Mouse (Mus musculus): ENCODE measurements around the gene Col7a1. TPM values are rescaled to one million over a fixed set of nuclear protein-coding genes. Genes with fewer than 3 reads are reported as not detected.

Col7a1 gene
- polyA plus RNA-seq (2016; fragmentation: Nextera tagmentation; extraction: Ambion mirVana) = 1.1 and 3.6 TPM in 2 replicates

GRCm38 (mm10) chr9:108953081-108953636, at the start of gene Col7a1:
Gene Col7a1, plus strand, starts transcription at chr9:108953586.
- no peak within 1 kb of the TSS; the same call in 1 of the 2 replicates for H3K9ac ChIP-seq (replicated peaks)
- H3K9me3 ChIP-seq = no peaks in the 10 kb centered on the region
- WGBS = 13% methylated on average over 15 of the region's 15 CpGs
- peak within 1 kb of the TSS; percentile 7; the same call in 1 of the 2 replicates for H3K4me2 ChIP-seq (replicated peaks)
- peaks cover 29% of the 10 kb centered on the region for H3K27me3 ChIP-seq
- no peaks in the 10 kb centered on the region for H3K4me1 ChIP-seq
- peak within 1 kb of the TSS; percentile 5; the same call in 1 of the 2 replicates for H3K4me3 ChIP-seq
- no peak within 1 kb of the TSS for H3K27ac ChIP-seq (replicated peaks)
- H3K36me3 ChIP-seq = peaks cover 31% of the 10 kb centered on the region
- no peak for ATAC-seq (ENCODE audit: low FRiP score, low read depth)

GRCm38 (mm10) chr9:108912308-108912707, 41.1 kb upstream of the Col7a1 start:
- Histone ChIP-seq H3K9me3 (no peaks in the 10 kb centered on the region), H3K4me2 (replicated peaks) (no peak overlapping the region), H3K36me3 (no peaks in the 10 kb centered on the region), H3K27ac (replicated peaks) (no peak overlapping the region), H3K4me3 (no peak overlapping the region), H3K4me1 (no peaks in the 10 kb centered on the region), H3K27me3 (no peaks in the 10 kb centered on the region), H3K9ac (replicated peaks) (no peak overlapping the region)
- 67% methylated on average over 6 of the region's 6 CpGs for WGBS
- ATAC-seq (ENCODE audit: low FRiP score, low read depth) = no peak

DNA sequence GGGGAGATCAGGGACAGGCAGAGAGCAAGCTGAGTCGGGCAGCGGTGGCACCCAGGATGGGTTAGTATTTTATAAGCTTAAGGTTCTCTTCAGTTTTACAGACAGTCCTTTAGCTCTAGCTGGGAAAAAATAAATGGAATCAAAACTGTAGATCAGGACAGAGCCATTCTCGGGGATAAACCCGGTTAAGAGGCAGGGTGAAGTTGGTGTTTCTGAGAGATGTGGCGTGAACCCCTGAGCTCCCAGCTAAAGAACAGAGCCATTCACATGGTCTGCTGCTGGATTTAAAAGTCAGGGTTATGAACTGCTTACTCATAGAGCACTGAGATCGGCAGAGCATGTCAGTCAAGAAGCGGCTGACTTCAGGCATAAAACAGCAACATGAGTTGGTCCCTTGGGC, 40.2 kb upstream of the Col7a1 start:
- Histone ChIP-seq H3K9me3 (no peaks in the 10 kb centered on the region), H3K27ac (replicated peaks) (no peak overlapping the region), H3K9ac (replicated peaks) (no peak overlapping the region), H3K4me3 (no peak overlapping the region), H3K27me3 (no peaks in the 10 kb centered on the region), H3K36me3 (no peaks in the 10 kb centered on the region), H3K4me2 (replicated peaks) (no peak overlapping the region), H3K4me1 (no peaks in the 10 kb centered on the region)
- ATAC-seq (ENCODE audit: low FRiP score, low read depth) = no peak
- WGBS = 87% methylated on average over 7 of the region's 7 CpGs

- 84% methylated on average over 10 of the region's 10 CpGs for WGBS
- H3K36me3 ChIP-seq = no peaks in the 10 kb centered on the region
Observed at GRCm38 (mm10) chr9:108913621-108914020, 39.8 kb upstream of the Col7a1 start.

DNA sequence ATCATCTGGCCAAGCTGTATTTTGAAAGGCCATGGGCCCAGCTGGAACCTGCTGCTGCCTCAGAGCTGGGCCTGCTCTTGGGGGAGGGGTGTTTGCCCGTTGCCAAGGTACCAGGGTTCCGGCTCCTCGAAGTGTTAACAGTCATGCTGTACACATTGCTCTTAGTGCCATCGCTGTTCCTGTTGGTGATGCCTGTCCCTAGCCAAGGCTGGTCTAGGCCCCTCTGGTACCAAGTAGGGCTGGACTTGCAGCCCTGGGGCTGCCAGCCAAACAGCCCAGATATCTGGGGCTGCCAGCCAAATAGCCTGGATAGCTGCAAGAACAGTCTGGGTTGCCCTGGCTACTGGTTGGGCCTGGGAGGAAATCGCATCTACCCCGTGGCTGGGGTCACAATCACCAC, 38.9 kb upstream of the Col7a1 start, which contains the start of gene Tmem89:
Gene Tmem89, plus strand, starts transcription at position 129 of the 400 bp plus-strand sequence.
- H3K4me3 ChIP-seq = no peak within 1 kb of the TSS
- H3K9me3 ChIP-seq = no peaks in the 10 kb centered on the region
- H3K36me3 ChIP-seq = no peaks in the 10 kb centered on the region
- H3K27ac ChIP-seq (replicated peaks) = no peak within 1 kb of the TSS
- WGBS = 88% methylated on average over 6 of the region's 6 CpGs
- H3K9ac ChIP-seq (replicated peaks) = no peak within 1 kb of the TSS
- no peak within 1 kb of the TSS for H3K4me2 ChIP-seq (replicated peaks)
- no peaks in the 10 kb centered on the region for H3K27me3 ChIP-seq
- no peak for ATAC-seq (ENCODE audit: low FRiP score, low read depth)
- no peaks in the 10 kb centered on the region for H3K4me1 ChIP-seq

More at GRCm38 (mm10) chr9:108913621-108914020, 39.8 kb upstream of the Col7a1 start:
- Histone ChIP-seq H3K27ac (replicated peaks) (no peak overlapping the region), H3K4me1 (no peaks in the 10 kb centered on the region), H3K27me3 (no peaks in the 10 kb centered on the region), H3K9ac (replicated peaks) (no peak overlapping the region), H3K4me3 (no peak overlapping the region), H3K4me2 (replicated peaks) (no peak overlapping the region), H3K9me3 (no peaks in the 10 kb centered on the region)
- no peak for ATAC-seq (ENCODE audit: low FRiP score, low read depth)

DNA sequence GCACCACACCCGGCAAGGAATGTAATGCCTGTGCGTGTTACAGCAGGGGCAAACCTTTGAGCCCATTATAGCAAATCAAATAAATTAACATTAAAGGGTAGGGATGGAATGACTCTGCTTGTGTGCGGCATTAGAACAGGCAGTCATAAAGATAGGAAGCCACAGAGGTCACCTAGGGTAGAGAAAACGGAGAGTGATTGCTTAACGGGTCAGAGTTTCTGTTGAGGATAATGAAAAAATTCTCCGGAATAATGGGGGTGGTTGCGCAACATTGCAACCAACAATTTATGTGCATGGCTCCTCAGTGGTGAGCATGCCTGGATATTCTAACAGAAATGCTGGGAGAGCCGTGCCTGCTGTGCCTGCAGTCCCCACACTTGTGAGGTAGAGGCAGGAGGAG, 27.5 kb upstream of the Col7a1 start:
- Histone ChIP-seq H3K4me2 (replicated peaks) (no peak overlapping the region), H3K27ac (replicated peaks) (no peak overlapping the region), H3K27me3 (no peaks in the 10 kb centered on the region), H3K4me3 (no peak overlapping the region), H3K9ac (replicated peaks) (no peak overlapping the region), H3K36me3 (no peaks in the 10 kb centered on the region), H3K9me3 (no peaks in the 10 kb centered on the region), H3K4me1 (no peaks in the 10 kb centered on the region)
- WGBS = 81% methylated on average over 8 of the region's 8 CpGs
- ATAC-seq (ENCODE audit: low FRiP score, low read depth) = no peak

DNA sequence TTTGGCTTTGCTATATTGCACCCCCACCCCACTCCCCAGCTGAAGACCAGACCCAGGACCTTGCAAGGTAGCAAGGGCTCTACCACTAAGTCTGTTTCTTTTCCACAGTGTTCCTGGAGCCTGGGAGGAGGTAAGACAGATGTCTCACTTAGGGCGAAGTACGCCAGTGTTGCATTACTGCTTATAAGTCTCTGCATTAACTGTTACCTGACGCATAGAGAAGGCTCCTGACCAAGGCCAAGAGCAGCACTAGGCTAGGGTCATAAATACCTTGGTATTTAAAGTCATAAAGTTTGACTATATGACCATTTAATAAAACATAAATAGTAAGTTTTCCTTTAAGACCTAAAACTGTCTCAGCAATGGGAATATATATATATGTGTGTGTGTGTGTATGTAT, 25.0 kb upstream of the Col7a1 start:
- Histone ChIP-seq H3K36me3 (no peaks in the 10 kb centered on the region), H3K4me1 (no peaks in the 10 kb centered on the region), H3K27ac (replicated peaks) (no peak overlapping the region), H3K4me2 (replicated peaks) (no peak overlapping the region), H3K9ac (replicated peaks) (no peak overlapping the region), H3K9me3 (no peaks in the 10 kb centered on the region), H3K27me3 (no peaks in the 10 kb centered on the region), H3K4me3 (no peak overlapping the region)
- ATAC-seq (ENCODE audit: low FRiP score, low read depth) = no peak
- WGBS = 93% methylated on average over 3 of the region's 3 CpGs

GRCm38 (mm10) chr9:108935991-108936390, 17.4 kb upstream of the Col7a1 start:
- 0 out of 2 replicates have a peak, but pooled peaks have one; percentile 14 for ATAC-seq (ENCODE audit: low FRiP score, low read depth)
- Histone ChIP-seq H3K4me1 (peaks cover 6% of the 10 kb centered on the region), H3K9ac (replicated peaks) (no peak overlapping the region), H3K4me2 (replicated peaks) (peak overlapping the region; percentile 92), H3K27ac (replicated peaks) (no peak overlapping the region), H3K36me3 (peaks cover 28% of the 10 kb centered on the region), H3K27me3 (no peaks in the 10 kb centered on the region), H3K4me3 (peak overlapping the region; percentile 77), H3K9me3 (no peaks in the 10 kb centered on the region)
- WGBS = 16% methylated on average over 3 of the region's 3 CpGs

- 2% methylated on average over 58 of the region's 58 CpGs for WGBS
- peak; percentile 92 for ATAC-seq (ENCODE audit: low FRiP score, low read depth)
- H3K9me3 ChIP-seq = no peaks in the 10 kb centered on the region
- H3K4me3 ChIP-seq = peak within 1 kb of the TSS; percentile 77
- peaks cover 35% of the 10 kb centered on the region for H3K36me3 ChIP-seq
- H3K9ac ChIP-seq (replicated peaks) = peak within 1 kb of the TSS; percentile 93
- H3K4me1 ChIP-seq = peaks cover 6% of the 10 kb centered on the region
- peak within 1 kb of the TSS; percentile 92 for H3K4me2 ChIP-seq (replicated peaks)
- no peaks in the 10 kb centered on the region for H3K27me3 ChIP-seq
- 0 out of 2 replicates have a peak within 1 kb of the TSS, but pooled peaks have one; percentile 26 for H3K27ac ChIP-seq (replicated peaks)
Observed at GRCm38 (mm10) chr9:108936418-108937364, 16.7 kb upstream of the Col7a1 start, which contains the start of gene Uqcrc1. Gene Uqcrc1, plus strand, starts transcription at chr9:108936633.

DNA sequence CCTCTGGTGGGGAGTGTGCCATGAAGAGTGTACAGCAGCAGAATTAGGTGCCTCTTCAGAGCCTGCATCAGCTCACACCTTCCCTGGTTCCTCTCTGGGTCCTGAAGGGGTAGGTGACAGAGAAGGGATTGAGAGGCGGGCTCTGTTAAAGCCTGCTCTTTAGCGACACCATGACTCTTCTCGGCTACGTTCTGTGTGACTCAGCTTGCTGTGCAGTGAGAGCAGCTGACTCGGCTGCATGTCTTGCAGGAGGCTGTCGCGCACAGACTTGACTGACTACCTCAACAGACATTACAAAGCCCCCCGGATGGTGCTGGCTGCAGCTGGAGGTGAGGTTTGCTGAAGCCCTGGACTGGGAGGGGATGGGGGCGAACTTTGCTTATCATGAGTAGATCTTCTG, 8.3 kb upstream of the Col7a1 start:
- H3K9me3 ChIP-seq = no peaks in the 10 kb centered on the region
- no peak overlapping the region for H3K4me3 ChIP-seq
- no peak overlapping the region for H3K4me2 ChIP-seq (replicated peaks)
- no peak overlapping the region for H3K27ac ChIP-seq (replicated peaks)
- no peak overlapping the region for H3K9ac ChIP-seq (replicated peaks)
- ATAC-seq (ENCODE audit: low FRiP score, low read depth) = no peak
- WGBS = 80% methylated on average over 9 of the region's 9 CpGs
- no peaks in the 10 kb centered on the region for H3K4me1 ChIP-seq
- H3K36me3 ChIP-seq = peaks cover 93% of the 10 kb centered on the region
- H3K27me3 ChIP-seq = no peaks in the 10 kb centered on the region

- H3K9ac ChIP-seq (replicated peaks) = no peak overlapping the region
- ATAC-seq (ENCODE audit: low FRiP score, low read depth) = no peak
- no peak overlapping the region for H3K4me2 ChIP-seq (replicated peaks)
- H3K27me3 ChIP-seq = no peaks in the 10 kb centered on the region
- H3K4me3 ChIP-seq = no peak overlapping the region
- H3K36me3 ChIP-seq = peaks cover 95% of the 10 kb centered on the region
- H3K27ac ChIP-seq (replicated peaks) = no peak overlapping the region
- WGBS = 93% methylated on average over 5 of the region's 5 CpGs
- no peaks in the 10 kb centered on the region for H3K9me3 ChIP-seq
- H3K4me1 ChIP-seq = no peaks in the 10 kb centered on the region
Observed at GRCm38 (mm10) chr9:108945608-108946007, 7.8 kb upstream of the Col7a1 start.

All from midbrain, embryonic 12.5 days (tissue).